ENCODE assay signal across 22 mouse cellular contexts in the genomic region with DNA sequence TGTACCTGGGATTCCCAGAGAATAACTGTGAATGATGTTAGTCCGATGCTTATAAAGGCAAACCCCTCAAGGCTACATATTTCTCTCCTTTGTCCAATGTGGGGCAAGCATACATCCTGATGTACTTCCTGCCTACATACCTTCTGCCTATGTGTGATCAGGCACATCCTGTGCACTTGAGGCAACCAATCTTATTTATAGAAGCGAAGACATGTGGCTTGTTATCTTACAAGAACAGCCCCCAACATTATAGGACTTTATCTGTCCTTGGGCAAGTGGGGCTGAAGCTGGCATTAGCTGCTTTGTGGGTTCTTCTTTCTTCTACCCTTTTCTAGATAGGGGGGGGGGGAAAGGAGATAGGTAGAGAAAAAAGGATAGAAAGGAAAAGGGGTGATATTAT.
"Had no signal": no experiment of that assay in that cellular context is flagged by ENCODE, and none has a peak within 500 bp of the region (broad histone marks: within the 10 kb centered on the region; RNA-seq: fewer than 3 reads in every experiment).

No protein-coding gene starts in this region.

- H3K9ac ChIP-seq: limb, embryonic 12.5 days; limb, embryonic 15.5 days; liver, embryonic 13.5 days had no signal

- H3K4me3 ChIP-seq: layer of hippocampus, adult 2 months; left cerebral cortex, adult 2 months; limb, embryonic 12.5 days; limb, embryonic 15.5 days; liver, embryonic 13.5 days; megakaryocyte, embryonic 14.5 days had no signal

- H3K9me3 ChIP-seq: limb, embryonic 12.5 days; limb, embryonic 15.5 days; liver, embryonic 13.5 days; megakaryocyte, embryonic 14.5 days had no signal

- DNase-seq: kidney, adult 18-20 months; kidney, postnatal 25 days; layer of hippocampus, adult 9-11 months; left cerebral cortex, postnatal 4 days; liver, embryonic 13.5 days; lung, adult 2 months; lung, postnatal 14 days; lung, postnatal 4 days; midbrain, embryonic 14.5 days; right cerebral cortex, postnatal 14 days; spleen, adult 18-20 months; thymus, adult 2 months; thymus, postnatal 14 days; thymus, postnatal 4 days had no signal

- H3K4me2 ChIP-seq: limb, embryonic 12.5 days; limb, embryonic 15.5 days; liver, embryonic 13.5 days; midbrain, embryonic 11.5 days had no signal

- H3K4me1 ChIP-seq: limb, embryonic 12.5 days; limb, embryonic 15.5 days; liver, embryonic 13.5 days had no signal

- H3K27me3 ChIP-seq: limb, embryonic 12.5 days; limb, embryonic 15.5 days; liver, embryonic 13.5 days had no signal

- H3K36me3 ChIP-seq: limb, embryonic 12.5 days; limb, embryonic 15.5 days; liver, embryonic 13.5 days had no signal

- H3K27ac ChIP-seq: kidney, postnatal 0 days; layer of hippocampus, adult 2 months; left cerebral cortex, adult 2 months; limb, embryonic 12.5 days; limb, embryonic 15.5 days; liver, embryonic 13.5 days had no signal

- ATAC-seq: intestine, embryonic 16.5 days had no signal
